Mouse (Mus musculus): ENCODE results near the gene Fxn. TPM values are rescaled to one million over a fixed set of nuclear protein-coding genes. Genes with fewer than 3 reads are reported as not detected.

Fxn gene
- polyA plus RNA-seq, 1 experiment from 2014 or later = 56.7 TPM

GRCm38 (mm10) chr19:24284187-24284586 is 3.8 kb upstream of the Fxn start:
- WGBS = 66% methylated on average over 4 of the region's 4 CpGs
- H3K9ac ChIP-seq = no peak overlapping the region
- ATAC-seq = no peak

DNA sequence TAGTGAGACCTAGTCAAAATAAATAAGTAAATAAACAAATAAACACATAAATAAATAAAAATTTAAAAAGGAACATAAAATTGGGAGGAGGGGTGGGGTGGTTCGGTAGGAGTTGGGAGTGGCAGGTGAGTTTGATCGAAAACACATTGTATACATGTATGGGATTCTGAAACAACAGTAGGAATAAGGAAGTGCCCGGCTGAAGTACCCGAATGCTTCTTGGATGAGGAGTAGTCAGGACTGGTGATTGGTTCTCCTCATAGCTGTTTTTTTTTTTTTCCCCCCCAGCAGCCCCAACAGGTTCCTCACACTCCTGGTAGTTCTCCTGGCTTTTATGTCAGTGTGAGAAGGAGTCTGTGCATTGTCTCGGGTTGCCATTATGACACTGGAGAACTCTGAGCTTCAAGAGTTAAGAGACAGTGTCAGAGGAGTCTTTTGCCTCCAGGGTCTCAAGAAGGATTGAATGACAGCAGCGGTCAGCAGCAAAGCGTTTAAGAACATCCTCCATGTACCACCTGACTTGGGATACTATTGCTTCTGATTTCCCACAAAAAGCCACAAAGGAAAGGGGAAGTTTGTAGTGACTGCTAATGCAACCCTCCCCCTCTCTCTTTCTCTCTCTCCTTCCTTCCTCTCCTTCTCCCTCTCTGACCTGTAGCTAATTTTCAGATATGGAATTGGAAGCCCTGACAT is 1.0 kb upstream of the Fxn start:
- peak overlapping the region; percentile 87 for H3K4me2 ChIP-seq
- H3K27me3 ChIP-seq = no peaks in the 10 kb centered on the region
- peaks cover 9% of the 10 kb centered on the region for H3K36me3 ChIP-seq (ENCODE audit: poor library complexity, severe bottlenecking)
- H3K9me3 ChIP-seq (replicated peaks) = no peaks in the 10 kb centered on the region
- H3K4me3 ChIP-seq = no peak overlapping the region
- H3K4me1 ChIP-seq = peaks cover 12% of the 10 kb centered on the region
- no peak for ATAC-seq
- no peak overlapping the region for H3K27ac ChIP-seq
- WGBS = 65% methylated on average over 7 of the region's 7 CpGs
- no peak overlapping the region for H3K9ac ChIP-seq

More at GRCm38 (mm10) chr19:24284187-24284586, 3.8 kb upstream of the Fxn start:
- H3K27ac ChIP-seq = no peak overlapping the region
- no peaks in the 10 kb centered on the region for H3K9me3 ChIP-seq (replicated peaks)
- no peak overlapping the region for H3K4me3 ChIP-seq
- H3K36me3 ChIP-seq (ENCODE audit: poor library complexity, severe bottlenecking) = no peaks in the 10 kb centered on the region
- peaks cover 7% of the 10 kb centered on the region for H3K4me1 ChIP-seq
- H3K4me2 ChIP-seq = no peak overlapping the region
- no peaks in the 10 kb centered on the region for H3K27me3 ChIP-seq

- Histone ChIP-seq H3K4me1 (peaks cover 12% of the 10 kb centered on the region), H3K27ac (peak overlapping the region; percentile 85), H3K9ac (peak overlapping the region; percentile 80), H3K36me3 (ENCODE audit: poor library complexity, severe bottlenecking) (peaks cover 19% of the 10 kb centered on the region), H3K4me3 (peak overlapping the region; percentile 66), H3K27me3 (no peaks in the 10 kb centered on the region), H3K9me3 (replicated peaks) (no peaks in the 10 kb centered on the region), H3K4me2 (peak overlapping the region; percentile 87)
- WGBS = under 1% methylated on average over 70 of the region's 78 CpGs
- ATAC-seq = peak; percentile 78
These were observed 452 bp downstream of the Fxn start for GRCm38 (mm10) chr19:24279706-24280600.

DNA sequence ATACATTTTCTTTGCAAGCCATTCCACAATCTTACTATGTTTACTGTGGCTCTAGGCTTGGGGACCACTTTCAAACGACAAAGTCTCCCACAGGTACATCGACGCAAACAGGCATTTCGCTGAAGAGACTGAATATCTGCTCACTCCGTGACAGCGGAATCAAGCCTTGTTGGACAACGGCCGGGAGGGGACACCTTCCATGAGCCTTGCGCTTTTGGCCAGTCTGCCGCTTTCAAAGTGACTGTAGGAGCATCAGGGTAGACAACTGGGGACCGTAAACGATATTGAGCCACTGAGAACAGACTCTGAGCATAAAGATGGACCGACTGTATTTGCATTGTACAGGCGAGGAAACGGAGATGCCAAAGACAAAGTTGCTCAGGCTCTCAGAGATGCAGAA is 1.5 kb downstream of the Fxn start:
- Histone ChIP-seq H3K27me3 (no peaks in the 10 kb centered on the region), H3K27ac (no peak overlapping the region), H3K36me3 (ENCODE audit: poor library complexity, severe bottlenecking) (peaks cover 19% of the 10 kb centered on the region), H3K4me2 (peak overlapping the region; percentile 87), H3K9ac (peak overlapping the region; percentile 80), H3K9me3 (replicated peaks) (no peaks in the 10 kb centered on the region), H3K4me1 (peaks cover 12% of the 10 kb centered on the region), H3K4me3 (peak overlapping the region; percentile 66; the same call in 1 of the 2 replicates)
- 88% methylated on average over 15 of the region's 15 CpGs for WGBS
- no peak for ATAC-seq

- Histone ChIP-seq H3K4me2 (no peak overlapping the region), H3K9ac (no peak overlapping the region), H3K9me3 (replicated peaks) (no peaks in the 10 kb centered on the region)
These were observed 6.1 kb downstream of the Fxn start for GRCm38 (mm10) chr19:24274281-24274680.

DNA sequence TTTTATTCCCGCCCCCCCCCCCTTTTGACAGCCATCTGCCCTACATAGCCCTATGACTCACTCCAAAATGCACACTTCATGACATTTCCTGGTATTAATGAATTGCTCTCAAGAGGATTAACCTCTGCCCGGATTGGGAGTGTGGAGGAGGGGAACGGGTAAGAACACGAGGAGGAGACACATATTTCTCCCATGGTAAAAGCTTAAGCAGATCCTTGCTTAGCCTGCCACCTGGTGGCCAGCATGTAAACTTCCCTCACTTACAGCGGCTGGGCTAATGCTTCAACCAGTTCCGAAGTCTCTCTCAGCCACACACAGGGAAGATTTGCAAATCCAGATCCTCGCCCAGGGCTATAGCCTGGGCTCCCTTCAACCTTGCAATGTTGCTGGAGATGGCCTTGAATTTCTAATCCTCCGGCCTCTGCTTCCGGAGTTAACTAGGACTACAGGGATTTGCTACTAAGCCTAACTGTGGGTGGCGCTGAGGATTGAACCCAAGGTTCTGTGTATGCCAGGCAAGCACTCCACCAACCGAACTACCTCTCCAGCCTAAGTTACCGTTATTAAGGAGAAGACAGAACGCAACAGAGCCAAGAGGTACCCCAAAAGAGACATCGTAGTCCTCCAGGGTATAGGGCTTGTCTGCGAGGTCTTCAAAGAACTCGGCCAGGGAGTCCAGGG is 8.5 kb downstream of the Fxn start:
- H3K4me2 ChIP-seq = peak overlapping the region; percentile 29
- H3K4me1 ChIP-seq = peaks cover 41% of the 10 kb centered on the region

More at GRCm38 (mm10) chr19:24274281-24274680, 6.1 kb downstream of the Fxn start:
- peaks cover 19% of the 10 kb centered on the region for H3K36me3 ChIP-seq (ENCODE audit: poor library complexity, severe bottlenecking)
- no peak overlapping the region for H3K27ac ChIP-seq
- no peak overlapping the region for H3K4me3 ChIP-seq
- no peak for ATAC-seq
- H3K27me3 ChIP-seq = no peaks in the 10 kb centered on the region
- 61% methylated on average over 3 of the region's 3 CpGs for WGBS
- H3K4me1 ChIP-seq = peaks cover 24% of the 10 kb centered on the region

DNA sequence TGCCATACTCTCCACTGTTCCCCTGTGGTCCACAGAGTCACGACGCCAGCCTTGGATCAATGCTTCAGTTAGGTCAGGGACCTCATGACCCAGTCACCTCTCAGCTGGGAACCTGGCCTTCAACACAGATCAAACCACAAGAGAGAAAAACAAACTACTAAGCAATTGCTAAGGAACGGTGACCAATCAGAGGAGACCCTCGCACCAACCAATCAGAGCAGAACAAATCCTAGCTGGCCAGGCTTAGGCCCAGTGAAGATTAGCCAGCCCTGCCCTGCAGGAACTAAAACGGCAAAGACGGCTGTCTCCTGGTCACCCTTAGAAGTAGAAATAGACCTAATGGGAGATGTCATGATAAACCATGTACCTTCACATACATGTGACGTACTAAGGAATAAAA is 9.1 kb downstream of the Fxn start:
- Histone ChIP-seq H3K36me3 (ENCODE audit: poor library complexity, severe bottlenecking) (peaks cover 9% of the 10 kb centered on the region), H3K9me3 (replicated peaks) (no peaks in the 10 kb centered on the region), H3K27ac (no peak overlapping the region), H3K4me1 (peaks cover 44% of the 10 kb centered on the region), H3K9ac (no peak overlapping the region), H3K27me3 (no peaks in the 10 kb centered on the region), H3K4me3 (no peak overlapping the region), H3K4me2 (peak overlapping the region; percentile 29)
- 40% methylated on average over 7 of the region's 7 CpGs for WGBS
- peak; percentile 55 for ATAC-seq

More for the DNA sequence above, 8.5 kb downstream of the Fxn start:
- no peaks in the 10 kb centered on the region for H3K27me3 ChIP-seq
- no peak overlapping the region for H3K27ac ChIP-seq
- ATAC-seq = peak; percentile 80
- H3K9ac ChIP-seq = no peak overlapping the region
- no peak overlapping the region for H3K4me3 ChIP-seq
- H3K9me3 ChIP-seq (replicated peaks) = no peaks in the 10 kb centered on the region
- H3K36me3 ChIP-seq (ENCODE audit: poor library complexity, severe bottlenecking) = peaks cover 15% of the 10 kb centered on the region
- 38% methylated on average over 16 of the region's 16 CpGs for WGBS

- Histone ChIP-seq H3K9ac (0 out of 2 replicates have a peak overlapping the region, but pooled peaks have one; percentile 14), H3K4me3 (no peak overlapping the region), H3K27me3 (no peaks in the 10 kb centered on the region), H3K36me3 (ENCODE audit: poor library complexity, severe bottlenecking) (peaks cover 16% of the 10 kb centered on the region), H3K4me2 (peak overlapping the region; percentile 38), H3K9me3 (replicated peaks) (no peaks in the 10 kb centered on the region), H3K27ac (peak overlapping the region; percentile 68), H3K4me1 (peaks cover 44% of the 10 kb centered on the region)
- peak; percentile 78 for ATAC-seq
- whole genome bisulfite sequencing = 7% methylated on average over 4 of the region's 4 CpGs
These were observed 11.9 kb downstream of the Fxn start for GRCm38 (mm10) chr19:24268531-24268930.

- no peak overlapping the region for H3K4me2 ChIP-seq
- H3K4me3 ChIP-seq = no peak overlapping the region
- H3K4me1 ChIP-seq = peaks cover 40% of the 10 kb centered on the region
- no peak overlapping the region for H3K27ac ChIP-seq
- H3K9ac ChIP-seq = no peak overlapping the region
- peaks cover 28% of the 10 kb centered on the region for H3K36me3 ChIP-seq (ENCODE audit: poor library complexity, severe bottlenecking)
- 91% methylated on average over 7 of the region's 7 CpGs for WGBS
- no peaks in the 10 kb centered on the region for H3K9me3 ChIP-seq (replicated peaks)
- no peaks in the 10 kb centered on the region for H3K27me3 ChIP-seq
- no peak for ATAC-seq
These were observed 14.2 kb downstream of the Fxn start for GRCm38 (mm10) chr19:24266046-24266830.

- WGBS = 43% methylated on average over 7 of the region's 7 CpGs
- ATAC-seq = peak; percentile 80
These were observed 15.4 kb downstream of the Fxn start for GRCm38 (mm10) chr19:24264991-24265390.

GRCm38 (mm10) chr19:24262736-24263135 is 17.7 kb downstream of the Fxn start:
- Histone ChIP-seq H3K36me3 (ENCODE audit: poor library complexity, severe bottlenecking) (peaks cover 33% of the 10 kb centered on the region), H3K9me3 (replicated peaks) (no peaks in the 10 kb centered on the region), H3K4me1 (peaks cover 15% of the 10 kb centered on the region), H3K4me2 (no peak overlapping the region), H3K27ac (no peak overlapping the region), H3K9ac (no peak overlapping the region), H3K27me3 (no peaks in the 10 kb centered on the region), H3K4me3 (no peak overlapping the region)
- no peak for ATAC-seq
- 92% methylated on average over 14 of the region's 14 CpGs for WGBS

More at GRCm38 (mm10) chr19:24264991-24265390, 15.4 kb downstream of the Fxn start:
- no peaks in the 10 kb centered on the region for H3K27me3 ChIP-seq
- peaks cover 28% of the 10 kb centered on the region for H3K36me3 ChIP-seq (ENCODE audit: poor library complexity, severe bottlenecking)
- H3K9ac ChIP-seq = no peak overlapping the region
- no peak overlapping the region for H3K4me2 ChIP-seq
- no peak overlapping the region for H3K4me3 ChIP-seq
- H3K9me3 ChIP-seq (replicated peaks) = no peaks in the 10 kb centered on the region
- H3K4me1 ChIP-seq = peaks cover 32% of the 10 kb centered on the region
- H3K27ac ChIP-seq = no peak overlapping the region

All from forebrain, embryonic 13.5 days (tissue).